Mouse (Mus musculus): Measurements from ENCODE around the gene Rxfp2. TPM values are rescaled to one million over a fixed set of nuclear protein-coding genes. Genes with fewer than 3 reads are reported as not detected.
A peak's percentile ranks its signal among the peaks of the same experiment; 100 is the strongest.

Gene Rxfp2
- polyA plus RNA-seq, 1 experiment from 2014 or later: 0.78 TPM

GRCm38 (mm10) chr5:150111236-150111635 is 92.8 kb downstream of the Rxfp2 start:
- H3K9me3 ChIP-seq (ENCODE audit: control insufficient read depth, low read length): no peaks in the 10 kb centered on the region
- H3K36me3 ChIP-seq (ENCODE audit: control insufficient read depth, insufficient read depth, low read length): no peaks in the 10 kb centered on the region
- 48% methylated on average over 8 of the region's 8 CpGs for WGBS
- no peak overlapping the region for H3K4me3 ChIP-seq (ENCODE audit: low read depth, low read length)
- no peak overlapping the region for H3K4me2 ChIP-seq
- H3K4me1 ChIP-seq (ENCODE audit: control insufficient read depth, insufficient read depth, low read length): no peaks in the 10 kb centered on the region
- H3K27ac ChIP-seq (ENCODE audit: low read depth, low read length): no peak overlapping the region
- H3K27me3 ChIP-seq (ENCODE audit: control insufficient read depth, insufficient read depth, low read length): no peaks in the 10 kb centered on the region
- ATAC-seq (ENCODE audit: low FRiP score) (no peak), DNase-seq (ENCODE audit: low spot score, missing footprints) (no peak)
- H3K9ac ChIP-seq (ENCODE audit: low read length): no peak overlapping the region

- no peak overlapping the region for H3K9ac ChIP-seq (ENCODE audit: low read length)
- H3K9me3 ChIP-seq (ENCODE audit: control insufficient read depth, low read length): no peaks in the 10 kb centered on the region
- H3K27ac ChIP-seq (ENCODE audit: low read depth, low read length): no peak overlapping the region
- no peak overlapping the region for H3K4me2 ChIP-seq
- no peaks in the 10 kb centered on the region for H3K4me1 ChIP-seq (ENCODE audit: control insufficient read depth, insufficient read depth, low read length)
- no peak overlapping the region for H3K4me3 ChIP-seq (ENCODE audit: low read depth, low read length)
- no peak for ATAC-seq (ENCODE audit: low FRiP score)
- no peaks in the 10 kb centered on the region for H3K27me3 ChIP-seq (ENCODE audit: control insufficient read depth, insufficient read depth, low read length)
- WGBS: 78% methylated on average over 7 of the region's 7 CpGs
- H3K36me3 ChIP-seq (ENCODE audit: control insufficient read depth, insufficient read depth, low read length): no peaks in the 10 kb centered on the region
- DNase-seq (ENCODE audit: low spot score, missing footprints): no peak
Measured at GRCm38 (mm10) chr5:150114007-150114406, 95.5 kb downstream of the Rxfp2 start.

GRCm38 (mm10) chr5:150114778-150115177 is 96.3 kb downstream of the Rxfp2 start:
- ATAC-seq (ENCODE audit: low FRiP score) (no peak), DNase-seq (ENCODE audit: low spot score, missing footprints) (no peak)
- WGBS: 94% methylated on average over 4 of the region's 4 CpGs
- Histone ChIP-seq H3K36me3 (ENCODE audit: control insufficient read depth, insufficient read depth, low read length) (no peaks in the 10 kb centered on the region), H3K27ac (ENCODE audit: low read depth, low read length) (no peak overlapping the region), H3K4me2 (no peak overlapping the region), H3K4me3 (ENCODE audit: low read depth, low read length) (no peak overlapping the region), H3K9me3 (ENCODE audit: control insufficient read depth, low read length) (no peaks in the 10 kb centered on the region), H3K27me3 (ENCODE audit: control insufficient read depth, insufficient read depth, low read length) (no peaks in the 10 kb centered on the region), H3K9ac (ENCODE audit: low read length) (no peak overlapping the region), H3K4me1 (ENCODE audit: control insufficient read depth, insufficient read depth, low read length) (no peaks in the 10 kb centered on the region)

GRCm38 (mm10) chr5:150115271-150116092 is 97.0 kb downstream of the Rxfp2 start:
- Histone ChIP-seq H3K4me1 (ENCODE audit: control insufficient read depth, insufficient read depth, low read length) (no peaks in the 10 kb centered on the region), H3K27me3 (ENCODE audit: control insufficient read depth, insufficient read depth, low read length) (no peaks in the 10 kb centered on the region), H3K36me3 (ENCODE audit: control insufficient read depth, insufficient read depth, low read length) (no peaks in the 10 kb centered on the region), H3K4me2 (no peak overlapping the region), H3K9me3 (ENCODE audit: control insufficient read depth, low read length) (no peaks in the 10 kb centered on the region), H3K4me3 (ENCODE audit: low read depth, low read length) (no peak overlapping the region), H3K9ac (ENCODE audit: low read length) (no peak overlapping the region), H3K27ac (ENCODE audit: low read depth, low read length) (no peak overlapping the region)
- ATAC-seq (ENCODE audit: low FRiP score) (no peak), DNase-seq (ENCODE audit: low spot score, missing footprints) (no peak)
- 74% methylated on average over 16 of the region's 16 CpGs for WGBS

GRCm38 (mm10) chr5:150116216-150116905 is 97.9 kb downstream of the Rxfp2 start:
- H3K36me3 ChIP-seq (ENCODE audit: control insufficient read depth, insufficient read depth, low read length): no peaks in the 10 kb centered on the region
- ATAC-seq (ENCODE audit: low FRiP score) (no peak), DNase-seq (ENCODE audit: low spot score, missing footprints) (no peak)
- H3K4me2 ChIP-seq: no peak overlapping the region
- no peak overlapping the region for H3K9ac ChIP-seq (ENCODE audit: low read length)
- H3K27ac ChIP-seq (ENCODE audit: low read depth, low read length): no peak overlapping the region
- no peaks in the 10 kb centered on the region for H3K27me3 ChIP-seq (ENCODE audit: control insufficient read depth, insufficient read depth, low read length)
- H3K9me3 ChIP-seq (ENCODE audit: control insufficient read depth, low read length): no peaks in the 10 kb centered on the region
- WGBS: 83% methylated on average over 9 of the region's 9 CpGs
- H3K4me1 ChIP-seq (ENCODE audit: control insufficient read depth, insufficient read depth, low read length): no peaks in the 10 kb centered on the region
- H3K4me3 ChIP-seq (ENCODE audit: low read depth, low read length): no peak overlapping the region

GRCm38 (mm10) chr5:150116906-150117216 is 98.4 kb downstream of the Rxfp2 start:
- H3K4me3 ChIP-seq (ENCODE audit: low read depth, low read length): no peak overlapping the region
- no peaks in the 10 kb centered on the region for H3K36me3 ChIP-seq (ENCODE audit: control insufficient read depth, insufficient read depth, low read length)
- no peak for DNase-seq (ENCODE audit: low spot score, missing footprints)
- no peak overlapping the region for H3K27ac ChIP-seq (ENCODE audit: low read depth, low read length)
- WGBS: 85% methylated on average over 6 of the region's 6 CpGs
- no peak for ATAC-seq (ENCODE audit: low FRiP score)
- H3K9ac ChIP-seq (ENCODE audit: low read length): no peak overlapping the region
- H3K9me3 ChIP-seq (ENCODE audit: control insufficient read depth, low read length): no peaks in the 10 kb centered on the region
- H3K4me1 ChIP-seq (ENCODE audit: control insufficient read depth, insufficient read depth, low read length): no peaks in the 10 kb centered on the region
- H3K4me2 ChIP-seq: no peak overlapping the region
- no peaks in the 10 kb centered on the region for H3K27me3 ChIP-seq (ENCODE audit: control insufficient read depth, insufficient read depth, low read length)

- no peak overlapping the region for H3K27ac ChIP-seq (ENCODE audit: low read depth, low read length)
- peak overlapping the region; percentile 65 for H3K4me3 ChIP-seq (ENCODE audit: low read depth, low read length)
- peak overlapping the region; percentile 60 for H3K4me2 ChIP-seq
- no peak for ATAC-seq (ENCODE audit: low FRiP score)
- H3K4me1 ChIP-seq (ENCODE audit: control insufficient read depth, insufficient read depth, low read length): no peaks in the 10 kb centered on the region
- 25% methylated on average over 8 of the region's 8 CpGs for WGBS
- H3K27me3 ChIP-seq (ENCODE audit: control insufficient read depth, insufficient read depth, low read length): no peaks in the 10 kb centered on the region
- DNase-seq (ENCODE audit: low spot score, missing footprints): no peak
- peak overlapping the region; percentile 64; the same call in 1 of the 2 replicates for H3K9ac ChIP-seq (ENCODE audit: low read length)
- H3K9me3 ChIP-seq (ENCODE audit: control insufficient read depth, low read length): no peaks in the 10 kb centered on the region
- no peaks in the 10 kb centered on the region for H3K36me3 ChIP-seq (ENCODE audit: control insufficient read depth, insufficient read depth, low read length)
Measured at GRCm38 (mm10) chr5:150118124-150118454, 99.6 kb downstream of the Rxfp2 start.

GRCm38 (mm10) chr5:150118455-150119241 is 100.2 kb downstream of the Rxfp2 start, which contains the start of gene Fry:
Fry (plus strand) TSS chr5:150118645.
- WGBS: under 1% methylated on average over 56 of the region's 68 CpGs

GRCm38 (mm10) chr5:150120676-150121075 is 102.2 kb downstream of the Rxfp2 start:
- no peaks in the 10 kb centered on the region for H3K9me3 ChIP-seq (ENCODE audit: control insufficient read depth, low read length)
- H3K36me3 ChIP-seq (ENCODE audit: control insufficient read depth, insufficient read depth, low read length): no peaks in the 10 kb centered on the region
- ATAC-seq (ENCODE audit: low FRiP score): no peak
- 87% methylated on average over 8 of the region's 8 CpGs for WGBS
- DNase-seq (ENCODE audit: low spot score, missing footprints): no peak
- no peak overlapping the region for H3K4me2 ChIP-seq
- H3K27me3 ChIP-seq (ENCODE audit: control insufficient read depth, insufficient read depth, low read length): no peaks in the 10 kb centered on the region
- H3K4me1 ChIP-seq (ENCODE audit: control insufficient read depth, insufficient read depth, low read length): no peaks in the 10 kb centered on the region
- H3K27ac ChIP-seq (ENCODE audit: low read depth, low read length): no peak overlapping the region
- H3K9ac ChIP-seq (ENCODE audit: low read length): no peak overlapping the region
- no peak overlapping the region for H3K4me3 ChIP-seq (ENCODE audit: low read depth, low read length)

More at GRCm38 (mm10) chr5:150118455-150119241, 100.2 kb downstream of the Rxfp2 start, which contains the start of gene Fry:
- Histone ChIP-seq H3K27me3 (ENCODE audit: control insufficient read depth, insufficient read depth, low read length) (no peaks in the 10 kb centered on the region), H3K4me1 (ENCODE audit: control insufficient read depth, insufficient read depth, low read length) (no peaks in the 10 kb centered on the region), H3K4me2 (peak within 1 kb of the TSS; percentile 60), H3K27ac (ENCODE audit: low read depth, low read length) (no peak within 1 kb of the TSS), H3K4me3 (ENCODE audit: low read depth, low read length) (peak within 1 kb of the TSS; percentile 65), H3K36me3 (ENCODE audit: control insufficient read depth, insufficient read depth, low read length) (no peaks in the 10 kb centered on the region), H3K9ac (ENCODE audit: low read length) (peak within 1 kb of the TSS; percentile 64), H3K9me3 (ENCODE audit: control insufficient read depth, low read length) (no peaks in the 10 kb centered on the region)
- DNase-seq (ENCODE audit: low spot score, missing footprints) (peak; percentile 97), ATAC-seq (ENCODE audit: low FRiP score) (peak; percentile 99)

Measured in midbrain, embryonic 11.5 days (tissue).